Mouse (Mus musculus) hindbrain, embryonic 11.5 days (tissue): ENCODE measurements around the gene Hip1r. TPM values are rescaled to one million over a fixed set of nuclear protein-coding genes. Genes with fewer than 3 reads are reported as not detected.

Experiments
- ATAC-seq: fragments of 200-750 bp; cut with Nextera tagmentation; 2 replicates; pipeline ENCODE4 v1.8.0; 2017; ENCODE audit warnings: mild to moderate bottlenecking, moderate TSS enrichment, moderate library complexity; ENCODE audit not compliant: low FRiP score
- DNase-seq: peaks from one replicate; pipeline ENCODE4 v3.0.0-alpha.2; 2015; ENCODE audit warnings: low spot score
- H3K27ac ChIP-seq: fragments of 300-500 bp; sonication (generic); 2 replicates; pipeline ENCODE4 v1.5.1; 2014; ENCODE audit warnings: mild to moderate bottlenecking, low read depth, low read length
- H3K27me3 ChIP-seq: fragments of 300-500 bp; sonication (generic); 2 replicates; pipeline ENCODE4 v1.6.1; 2014; ENCODE audit warnings: mild to moderate bottlenecking, low read length, moderate library complexity, mixed read lengths; ENCODE audit not compliant: control insufficient read depth, insufficient read depth
- H3K36me3 ChIP-seq: fragments of 300-500 bp; sonication (generic); 2 replicates; pipeline ENCODE4 v1.6.1; 2014; ENCODE audit warnings: mild to moderate bottlenecking, low read length, moderate library complexity, mixed read lengths; ENCODE audit not compliant: control insufficient read depth, insufficient read depth
- H3K4me1 ChIP-seq: fragments of 300-500 bp; sonication (generic); replicated peaks from 2 replicates; pipeline ENCODE4 v1.6.1; 2014; ENCODE audit warnings: low read length, mixed read lengths; ENCODE audit not compliant: control insufficient read depth, insufficient read depth
- H3K4me2 ChIP-seq: fragments of 300-500 bp; sonication (generic); replicated peaks from 2 replicates; pipeline ENCODE4 v1.6.1; 2014; ENCODE audit warnings: mild to moderate bottlenecking, low read depth, low read length
- H3K4me3 ChIP-seq: fragments of 300-500 bp; sonication (generic); 2 replicates; pipeline ENCODE4 v1.5.1; 2014; ENCODE audit warnings: low read depth, low read length
- H3K9ac ChIP-seq: fragments of 300-500 bp; sonication (generic); 2 replicates; pipeline ENCODE4 v1.6.1; 2014; ENCODE audit warnings: low read depth, low read length
- H3K9me3 ChIP-seq: fragments of 300-500 bp; sonication (generic); 2 replicates; pipeline ENCODE4 v1.6.1; 2016; ENCODE audit warnings: low read length; ENCODE audit not compliant: control insufficient read depth
- WGBS: fragments of 180-500 bp; shearing (Covaris S2); extraction: QIAGEN DNeasy Blood & Tissue Kit; methylation state at CpG from one replicate; pipeline ENCODE4 v1.1.7; 2014; 5-methylcytosine and 5-hydroxymethylcytosine counted together
- polyA plus RNA-seq: library from polyadenylated mRNA; unstranded; fragments of >200 nt; fragmentation: Nextera tagmentation; extraction: Ambion mirVana; gene quantifications from 2 replicates; pipeline ENCODE4 v1.2.1, GENCODE M21; 2014

Gene Hip1r
- polyA plus RNA-seq, 1 experiment from 2014 or later: 6.0 TPM

GRCm38 (mm10) chr5:124028680-124029079, 55.3 kb downstream of the Hip1r start:
- peak overlapping the region; percentile 51; the same call in 1 of the 2 replicates for H3K27ac ChIP-seq
- H3K4me1 ChIP-seq: peaks cover 22% of the 10 kb centered on the region
- DNase-seq: no peak
- H3K9ac ChIP-seq: no peak overlapping the region
- H3K36me3 ChIP-seq: no peaks in the 10 kb centered on the region
- H3K4me3 ChIP-seq: no peak overlapping the region
- H3K27me3 ChIP-seq: no peaks in the 10 kb centered on the region
- H3K9me3 ChIP-seq: no peaks in the 10 kb centered on the region
- WGBS: 77% methylated on average over 7 of the region's 7 CpGs
- H3K4me2 ChIP-seq: no peak overlapping the region
- no peak for ATAC-seq

- Histone ChIP-seq H3K27me3 (no peaks in the 10 kb centered on the region), H3K36me3 (no peaks in the 10 kb centered on the region), H3K27ac (no peak overlapping the region), H3K4me2 (no peak overlapping the region), H3K9ac (no peak overlapping the region), H3K9me3 (no peaks in the 10 kb centered on the region), H3K4me1 (peaks cover 22% of the 10 kb centered on the region), H3K4me3 (no peak overlapping the region)
- no peak for DNase-seq
- WGBS: 93% methylated on average over 19 of the region's 19 CpGs
- ATAC-seq: no peak
These were observed 56.0 kb downstream of the Hip1r start for GRCm38 (mm10) chr5:124029220-124030035.

GRCm38 (mm10) chr5:124030386-124031067, 57.1 kb downstream of the Hip1r start:
- Histone ChIP-seq H3K9ac (peak overlapping the region; percentile 92), H3K27ac (peak overlapping the region; percentile 81), H3K27me3 (no peaks in the 10 kb centered on the region), H3K4me3 (peak overlapping the region; percentile 89), H3K36me3 (no peaks in the 10 kb centered on the region), H3K4me1 (peaks cover 12% of the 10 kb centered on the region), H3K9me3 (no peaks in the 10 kb centered on the region), H3K4me2 (peak overlapping the region; percentile 68)
- no peak for ATAC-seq
- WGBS: 46% methylated on average over 12 of the region's 12 CpGs
- DNase-seq: no peak

- H3K9ac ChIP-seq: peak overlapping the region; percentile 92
- DNase-seq (peak; percentile 61), ATAC-seq (peak; percentile 26; the same call in 1 of the 2 replicates)
- no peaks in the 10 kb centered on the region for H3K36me3 ChIP-seq
- H3K4me2 ChIP-seq: peak overlapping the region; percentile 68
- 2% methylated on average over 26 of the region's 26 CpGs for WGBS
- peaks cover 4% of the 10 kb centered on the region for H3K4me1 ChIP-seq
- H3K4me3 ChIP-seq: peak overlapping the region; percentile 89
- no peaks in the 10 kb centered on the region for H3K27me3 ChIP-seq
- H3K9me3 ChIP-seq: no peaks in the 10 kb centered on the region
- H3K27ac ChIP-seq: peak overlapping the region; percentile 81
These were observed 57.9 kb downstream of the Hip1r start for GRCm38 (mm10) chr5:124031068-124031955.

GRCm38 (mm10) chr5:124032001-124032508, 58.6 kb downstream of the Hip1r start, which contains the start of gene Vps37b:
Gene Vps37b (minus strand): TSS chr5:124032270.
- WGBS: under 1% methylated on average over 48 of the region's 52 CpGs
- Histone ChIP-seq H3K4me3 (peak within 1 kb of the TSS; percentile 89), H3K27ac (peak within 1 kb of the TSS; percentile 81), H3K36me3 (no peaks in the 10 kb centered on the region), H3K27me3 (no peaks in the 10 kb centered on the region), H3K4me2 (peak within 1 kb of the TSS; percentile 68), H3K4me1 (peaks cover 3% of the 10 kb centered on the region), H3K9ac (peak within 1 kb of the TSS; percentile 92), H3K9me3 (no peaks in the 10 kb centered on the region)
- peak; percentile 80 for ATAC-seq
- peak; percentile 97 for DNase-seq

- ATAC-seq (no peak), DNase-seq (no peak)
- no peak overlapping the region for H3K4me3 ChIP-seq
- H3K27ac ChIP-seq: no peak overlapping the region
- H3K4me1 ChIP-seq: no peaks in the 10 kb centered on the region; the same call in 1 of the 2 replicates
- no peak overlapping the region for H3K4me2 ChIP-seq
- H3K9me3 ChIP-seq: no peaks in the 10 kb centered on the region
- 86% methylated on average over 11 of the region's 11 CpGs for WGBS
- H3K9ac ChIP-seq: no peak overlapping the region
- H3K27me3 ChIP-seq: no peaks in the 10 kb centered on the region
- no peaks in the 10 kb centered on the region for H3K36me3 ChIP-seq
These were observed 61.0 kb downstream of the Hip1r start for GRCm38 (mm10) chr5:124034471-124034870.

- ATAC-seq (no peak), DNase-seq (no peak)
- no peaks in the 10 kb centered on the region for H3K36me3 ChIP-seq
- 93% methylated on average over 9 of the region's 9 CpGs for WGBS
- H3K4me2 ChIP-seq: no peak overlapping the region
- H3K27me3 ChIP-seq: no peaks in the 10 kb centered on the region
- no peaks in the 10 kb centered on the region for H3K9me3 ChIP-seq
- no peak overlapping the region for H3K4me3 ChIP-seq
- no peak overlapping the region for H3K27ac ChIP-seq
- no peaks in the 10 kb centered on the region; the same call in 1 of the 2 replicates for H3K4me1 ChIP-seq
- H3K9ac ChIP-seq: no peak overlapping the region
These were observed 62.0 kb downstream of the Hip1r start for GRCm38 (mm10) chr5:124035406-124035805.

GRCm38 (mm10) chr5:124035806-124036205, 62.4 kb downstream of the Hip1r start:
- ATAC-seq: no peak
- Histone ChIP-seq H3K27me3 (no peaks in the 10 kb centered on the region), H3K27ac (peak overlapping the region; percentile 75; the same call in 1 of the 2 replicates), H3K4me3 (no peak overlapping the region), H3K9ac (no peak overlapping the region), H3K4me2 (no peak overlapping the region), H3K36me3 (no peaks in the 10 kb centered on the region), H3K4me1 (no peaks in the 10 kb centered on the region; the same call in 1 of the 2 replicates), H3K9me3 (no peaks in the 10 kb centered on the region)
- DNase-seq: no peak
- 82% methylated on average over 7 of the region's 8 CpGs for whole genome bisulfite sequencing
